Mouse (Mus musculus): ENCODE measurements at regions not wholly inside any gene's neighbourhood (a gene's known extent, or its start where the extent isn't known, plus 50 kb on each side); places are given as distances from the start of the nearest gene placed in this dataset.

GRCm38 (mm10) chr14:103404611-103405010 lies 58.0 kb upstream of the Mycbp2 start:
- Histone ChIP-seq H3K4me3 (ENCODE audit: low read depth, low read length) (no peak overlapping the region), H3K4me2 (replicated peaks; ENCODE audit: low read depth) (no peak overlapping the region), H3K27ac (ENCODE audit: low read depth, low read length) (no peak overlapping the region), H3K27me3 (replicated peaks; ENCODE audit: control insufficient read depth, insufficient read depth, low read length) (no peaks in the 10 kb centered on the region), H3K9me3 (ENCODE audit: control insufficient read depth) (no peaks in the 10 kb centered on the region), H3K9ac (ENCODE audit: low read depth, low read length) (no peak overlapping the region), H3K4me1 (replicated peaks; ENCODE audit: control insufficient read depth, insufficient read depth, low read length) (no peaks in the 10 kb centered on the region), H3K36me3 (ENCODE audit: control insufficient read depth, insufficient read depth) (no peaks in the 10 kb centered on the region)
- TF ChIP-seq CTCF (IDR thresholded peaks at IDR 0.05; ENCODE audit: low read depth): no peak
- 66% methylated on average over 2 of the region's 2 CpGs for WGBS
- ATAC-seq: no peak

- no peak overlapping the region for H3K9ac ChIP-seq (ENCODE audit: low read depth, low read length)
- TF ChIP-seq CTCF (IDR thresholded peaks at IDR 0.05; ENCODE audit: low read depth): no peak
- no peaks in the 10 kb centered on the region for H3K27me3 ChIP-seq (replicated peaks; ENCODE audit: control insufficient read depth, insufficient read depth, low read length)
- H3K27ac ChIP-seq (ENCODE audit: low read depth, low read length): no peak overlapping the region
- WGBS: 50% methylated on average over 3 of the region's 3 CpGs
- H3K4me3 ChIP-seq (ENCODE audit: low read depth, low read length): no peak overlapping the region
- H3K4me2 ChIP-seq (replicated peaks; ENCODE audit: low read depth): no peak overlapping the region
- no peaks in the 10 kb centered on the region for H3K36me3 ChIP-seq (ENCODE audit: control insufficient read depth, insufficient read depth)
- H3K9me3 ChIP-seq (ENCODE audit: control insufficient read depth): no peaks in the 10 kb centered on the region
- no peaks in the 10 kb centered on the region for H3K4me1 ChIP-seq (replicated peaks; ENCODE audit: control insufficient read depth, insufficient read depth, low read length)
- no peak for ATAC-seq
Observed at GRCm38 (mm10) chr14:103403054-103403453, 56.4 kb upstream of the Mycbp2 start.

GRCm38 (mm10) chr14:103401983-103402382 lies 55.4 kb upstream of the Mycbp2 start:
- ATAC-seq: no peak
- WGBS: 88% methylated on average over 2 of the region's 2 CpGs

GRCm38 (mm10) chr14:103401280-103401679 lies 54.7 kb upstream of the Mycbp2 start:
- Histone ChIP-seq H3K36me3 (ENCODE audit: control insufficient read depth, insufficient read depth) (no peaks in the 10 kb centered on the region), H3K9me3 (ENCODE audit: control insufficient read depth) (no peaks in the 10 kb centered on the region), H3K4me1 (replicated peaks; ENCODE audit: control insufficient read depth, insufficient read depth, low read length) (no peaks in the 10 kb centered on the region), H3K9ac (ENCODE audit: low read depth, low read length) (no peak overlapping the region), H3K4me2 (replicated peaks; ENCODE audit: low read depth) (no peak overlapping the region), H3K4me3 (ENCODE audit: low read depth, low read length) (no peak overlapping the region), H3K27ac (ENCODE audit: low read depth, low read length) (no peak overlapping the region), H3K27me3 (replicated peaks; ENCODE audit: control insufficient read depth, insufficient read depth, low read length) (no peaks in the 10 kb centered on the region)
- no peak for TF ChIP-seq CTCF (IDR thresholded peaks at IDR 0.05; ENCODE audit: low read depth)
- 82% methylated on average over 2 of the region's 2 CpGs for WGBS
- no peak for ATAC-seq

More at GRCm38 (mm10) chr14:103401983-103402382, 55.4 kb upstream of the Mycbp2 start:
- no peaks in the 10 kb centered on the region for H3K4me1 ChIP-seq (replicated peaks; ENCODE audit: control insufficient read depth, insufficient read depth, low read length)
- H3K27ac ChIP-seq (ENCODE audit: low read depth, low read length): no peak overlapping the region
- H3K4me3 ChIP-seq (ENCODE audit: low read depth, low read length): no peak overlapping the region
- H3K27me3 ChIP-seq (replicated peaks; ENCODE audit: control insufficient read depth, insufficient read depth, low read length): no peaks in the 10 kb centered on the region
- TF ChIP-seq CTCF (IDR thresholded peaks at IDR 0.05; ENCODE audit: low read depth): no peak
- H3K9ac ChIP-seq (ENCODE audit: low read depth, low read length): no peak overlapping the region
- no peaks in the 10 kb centered on the region for H3K36me3 ChIP-seq (ENCODE audit: control insufficient read depth, insufficient read depth)
- H3K9me3 ChIP-seq (ENCODE audit: control insufficient read depth): no peaks in the 10 kb centered on the region
- no peak overlapping the region for H3K4me2 ChIP-seq (replicated peaks; ENCODE audit: low read depth)

GRCm38 (mm10) chr14:103398401-103398800 lies 51.8 kb upstream of the Mycbp2 start:
- H3K27ac ChIP-seq (ENCODE audit: low read depth, low read length): no peak overlapping the region
- no peak for TF ChIP-seq CTCF (IDR thresholded peaks at IDR 0.05; ENCODE audit: low read depth)
- 76% methylated on average over 1 of the region's 1 CpGs for WGBS
- no peaks in the 10 kb centered on the region for H3K4me1 ChIP-seq (replicated peaks; ENCODE audit: control insufficient read depth, insufficient read depth, low read length)
- no peaks in the 10 kb centered on the region for H3K27me3 ChIP-seq (replicated peaks; ENCODE audit: control insufficient read depth, insufficient read depth, low read length)
- H3K9me3 ChIP-seq (ENCODE audit: control insufficient read depth): no peaks in the 10 kb centered on the region
- H3K4me2 ChIP-seq (replicated peaks; ENCODE audit: low read depth): no peak overlapping the region
- H3K4me3 ChIP-seq (ENCODE audit: low read depth, low read length): no peak overlapping the region
- no peaks in the 10 kb centered on the region for H3K36me3 ChIP-seq (ENCODE audit: control insufficient read depth, insufficient read depth)
- no peak overlapping the region for H3K9ac ChIP-seq (ENCODE audit: low read depth, low read length)
- no peak for ATAC-seq

Measured in intestine, postnatal 0 days (tissue).